Comparison of ENCODE assay signal across 16 mouse cellular contexts in genomic region chr7:112365864-112366263, GRCm38 (mm10).
DNase-seq lines count a peak whose midpoint lies in the region; ATAC-seq and TF ChIP-seq lines count a peak whose summit lies in the region.
"Had no signal": no experiment of that assay in that cellular context is flagged by ENCODE, and none has a peak within 500 bp of the region (broad histone marks: within the 10 kb centered on the region; RNA-seq: fewer than 3 reads in every experiment).

No protein-coding gene starts in this region.

- no peak for TF ChIP-seq CTCF in heart, adult 2 months (IDR thresholded peaks at IDR 0.05)
- no peak for TF ChIP-seq CTCF in stomach, postnatal 0 days (IDR thresholded peaks at IDR 0.05; ENCODE audit: low read depth)

- H3K9ac ChIP-seq in heart, embryonic 12.5 days = 0 out of 2 replicates have a peak overlapping the region, but pooled peaks have one; percentile 43
- H3K9ac ChIP-seq in heart, embryonic 16.5 days (ENCODE audit: low read length) = no peak overlapping the region
- H3K9ac ChIP-seq in heart, adult 2 months (ENCODE audit: low read depth, low read length) = no peak overlapping the region
- no peak overlapping the region for H3K9ac ChIP-seq in stomach, postnatal 0 days (ENCODE audit: low read length)
- H3K9ac ChIP-seq: forebrain, embryonic 15.5 days; hindbrain, embryonic 15.5 days had no signal

- no peak for DNase-seq in heart, adult 18-20 months
- DNase-seq in heart, adult 2 months = no peak
- peak; percentile 50 for DNase-seq in stomach, postnatal 0 days (ENCODE audit: low spot score)
- no peak for DNase-seq in cerebellum, adult 9-11 months
- DNase-seq: adrenal gland, adult 2 months; adrenal gland, postnatal 25 days; cerebellum, adult 18-20 months; cerebellum, postnatal 10 days; gastrocnemius, postnatal 36 days; heart, adult 11 months; kidney, adult 2 months had no signal

- H3K4me2 ChIP-seq in heart, embryonic 12.5 days = no peak overlapping the region
- H3K4me2 ChIP-seq in heart, embryonic 16.5 days (ENCODE audit: low read depth, low read length) = no peak overlapping the region
- H3K4me2 ChIP-seq in stomach, postnatal 0 days (replicated peaks; ENCODE audit: low read depth) = no peak overlapping the region
- H3K4me2 ChIP-seq: forebrain, embryonic 15.5 days; hindbrain, embryonic 15.5 days had no signal

- 29% methylated on average over 3 of the region's 3 CpGs for WGBS in heart, embryonic 12.5 days
- WGBS in heart, embryonic 16.5 days = 35% methylated on average over 3 of the region's 3 CpGs
- 63% methylated on average over 3 of the region's 3 CpGs for WGBS in heart, adult 2 months
- 58% methylated on average over 3 of the region's 3 CpGs for WGBS in stomach, postnatal 0 days

- peak overlapping the region; percentile 70 for H3K27ac ChIP-seq in heart, embryonic 12.5 days (ENCODE audit: poor library complexity, severe bottlenecking)
- H3K27ac ChIP-seq in heart, embryonic 16.5 days (ENCODE audit: low read length) = peak overlapping the region; percentile 62
- H3K27ac ChIP-seq in heart, adult 2 months = no peak overlapping the region
- H3K27ac ChIP-seq in stomach, postnatal 0 days (replicated peaks) = peak overlapping the region; percentile 35; the same call in 1 of the 2 replicates
- H3K27ac ChIP-seq: forebrain, embryonic 15.5 days; hindbrain, embryonic 15.5 days had no signal

- H3K4me1 ChIP-seq in heart, embryonic 12.5 days (replicated peaks) = peaks cover 59% of the 10 kb centered on the region
- peaks cover 29% of the 10 kb centered on the region for H3K4me1 ChIP-seq in heart, embryonic 16.5 days (ENCODE audit: control insufficient read depth, insufficient read depth, low read length)
- peaks cover 3% of the 10 kb centered on the region for H3K4me1 ChIP-seq in heart, adult 2 months (ENCODE audit: control insufficient read depth, insufficient read depth, low read length)
- no peaks in the 10 kb centered on the region for H3K4me1 ChIP-seq in stomach, postnatal 0 days (replicated peaks; ENCODE audit: control insufficient read depth, insufficient read depth)
- H3K4me1 ChIP-seq: forebrain, embryonic 15.5 days; hindbrain, embryonic 15.5 days had no signal

- intact Hi-C loops in heart, adult 2 months (cut with DNase I) = no loop called here

- H3K4me3 ChIP-seq in heart, embryonic 12.5 days = no peak overlapping the region
- no peak overlapping the region for H3K4me3 ChIP-seq in heart, embryonic 16.5 days (ENCODE audit: low read length)
- H3K4me3 ChIP-seq in heart, adult 2 months = no peak overlapping the region
- no peak overlapping the region for H3K4me3 ChIP-seq in stomach, postnatal 0 days (ENCODE audit: low read depth, low read length)
- H3K4me3 ChIP-seq: forebrain, embryonic 15.5 days; hindbrain, embryonic 15.5 days had no signal

- no peak for ATAC-seq in heart, embryonic 12.5 days (ENCODE audit: insufficient number of reproducible peaks, low FRiP score)
- no peak for ATAC-seq in heart, embryonic 16.5 days (replicated peaks; ENCODE audit: extremely low read depth, insufficient read depth, low FRiP score)
- peak; percentile 88 for ATAC-seq in stomach, postnatal 0 days (ENCODE audit: low FRiP score, low TSS enrichment)
- ATAC-seq: forebrain, embryonic 15.5 days; intestine, embryonic 16.5 days had no signal

- H3K9me3 ChIP-seq in heart, embryonic 12.5 days (replicated peaks) = no peaks in the 10 kb centered on the region
- no peaks in the 10 kb centered on the region for H3K9me3 ChIP-seq in heart, embryonic 16.5 days (replicated peaks; ENCODE audit: control insufficient read depth, low read length)
- no peaks in the 10 kb centered on the region for H3K9me3 ChIP-seq in stomach, postnatal 0 days (ENCODE audit: control insufficient read depth, low read length)
- H3K9me3 ChIP-seq: forebrain, embryonic 15.5 days; hindbrain, embryonic 15.5 days had no signal

- no peaks in the 10 kb centered on the region for H3K79me2 ChIP-seq in heart, adult 2 months (replicated peaks; ENCODE audit: control insufficient read depth, insufficient read depth, low read length)

- no peak for TF ChIP-seq EP300 in heart, adult 2 months (IDR thresholded peaks at IDR 0.05; ENCODE audit: insufficient read depth, low read depth, low read length)
- no peak for TF ChIP-seq EP300 in stomach, postnatal 0 days (optimal IDR thresholded peaks at IDR 0.05)

- peaks cover 4% of the 10 kb centered on the region; the same call in 1 of the 2 replicates for H3K36me3 ChIP-seq in heart, embryonic 12.5 days
- H3K36me3 ChIP-seq in heart, embryonic 16.5 days (ENCODE audit: control insufficient read depth, insufficient read depth) = no peaks in the 10 kb centered on the region
- H3K36me3 ChIP-seq in heart, adult 2 months (ENCODE audit: control insufficient read depth, insufficient read depth, low read length) = no peaks in the 10 kb centered on the region
- no peaks in the 10 kb centered on the region for H3K36me3 ChIP-seq in stomach, postnatal 0 days (ENCODE audit: control insufficient read depth, insufficient read depth, low read length)
- H3K36me3 ChIP-seq: forebrain, embryonic 15.5 days; hindbrain, embryonic 15.5 days had no signal

- no peaks in the 10 kb centered on the region for H3K27me3 ChIP-seq in heart, embryonic 12.5 days (replicated peaks)
- H3K27me3 ChIP-seq in heart, embryonic 16.5 days (ENCODE audit: control insufficient read depth, insufficient read depth, low read length) = no peaks in the 10 kb centered on the region
- no peaks in the 10 kb centered on the region for H3K27me3 ChIP-seq in heart, adult 2 months (ENCODE audit: control insufficient read depth, insufficient read depth, low read length)
- no peaks in the 10 kb centered on the region for H3K27me3 ChIP-seq in stomach, postnatal 0 days (ENCODE audit: control insufficient read depth, insufficient read depth, low read length)
- H3K27me3 ChIP-seq: forebrain, embryonic 15.5 days; hindbrain, embryonic 15.5 days had no signal

- no peak for TF ChIP-seq POLR2A in heart, adult 2 months (IDR thresholded peaks at IDR 0.05; ENCODE audit: insufficient read depth, low read depth, low read length)
